Mouse (Mus musculus) neural tube, embryonic 15.5 days (tissue): ENCODE results near the gene Synpo2l. TPM values are rescaled to one million over a fixed set of nuclear protein-coding genes. Genes with fewer than 3 reads are reported as not detected.

Experiments
- ATAC-seq: fragments of 200-750 bp; cut with Nextera tagmentation; 2 replicates; pipeline ENCODE4 v1.8.0; 2017; ENCODE audit warnings: mild to moderate bottlenecking, moderate TSS enrichment, moderate library complexity; ENCODE audit not compliant: low FRiP score
- H3K27ac ChIP-seq: fragments of 300-500 bp; sonication (generic); replicated peaks from 2 replicates; pipeline ENCODE4 v1.5.1; 2015; ENCODE audit warnings: mild to moderate bottlenecking, inconsistent platforms
- H3K27me3 ChIP-seq: fragments of 300-500 bp; sonication (generic); replicated peaks from 2 replicates; pipeline ENCODE4 v1.6.1; 2015; ENCODE audit warnings: inconsistent platforms
- H3K36me3 ChIP-seq: fragments of 300-500 bp; sonication (generic); 2 replicates; pipeline ENCODE4 v1.6.1; 2015; ENCODE audit warnings: inconsistent platforms
- H3K4me1 ChIP-seq: fragments of 300-500 bp; sonication (generic); 2 replicates; pipeline ENCODE4 v1.6.1; 2015; ENCODE audit warnings: inconsistent platforms
- H3K4me2 ChIP-seq: fragments of 300-500 bp; sonication (generic); 2 replicates; pipeline ENCODE4 v1.6.1; 2015; ENCODE audit warnings: inconsistent platforms, mild to moderate bottlenecking, moderate library complexity
- H3K4me3 ChIP-seq: fragments of 300-500 bp; sonication (generic); replicated peaks from 2 replicates; pipeline ENCODE4 v1.5.1; 2015; ENCODE audit warnings: mild to moderate bottlenecking, inconsistent platforms
- H3K9ac ChIP-seq: fragments of 300-500 bp; sonication (generic); replicated peaks from 2 replicates; pipeline ENCODE4 v1.6.1; 2015; ENCODE audit warnings: mild to moderate bottlenecking, inconsistent platforms
- H3K9me3 ChIP-seq: fragments of 300-500 bp; sonication (generic); replicated peaks from 2 replicates; pipeline ENCODE4 v1.6.1; 2016; ENCODE audit warnings: inconsistent platforms
- WGBS: fragments of 180-500 bp; shearing (Covaris S2); methylation state at CpG from one replicate; pipeline ENCODE4 v1.1.7; 2015; ENCODE audit warnings: mixed read lengths; 5-methylcytosine and 5-hydroxymethylcytosine counted together
- polyA plus RNA-seq: library from polyadenylated mRNA; unstranded; fragments of >200 nt; fragmentation: Nextera tagmentation; extraction: Ambion mirVana; gene quantifications from 2 replicates; pipeline ENCODE4 v1.2.1, GENCODE M21; 2015

The Synpo2l gene
- polyA plus RNA-seq, 1 experiment from 2014 or later = 2.4 TPM

DNA sequence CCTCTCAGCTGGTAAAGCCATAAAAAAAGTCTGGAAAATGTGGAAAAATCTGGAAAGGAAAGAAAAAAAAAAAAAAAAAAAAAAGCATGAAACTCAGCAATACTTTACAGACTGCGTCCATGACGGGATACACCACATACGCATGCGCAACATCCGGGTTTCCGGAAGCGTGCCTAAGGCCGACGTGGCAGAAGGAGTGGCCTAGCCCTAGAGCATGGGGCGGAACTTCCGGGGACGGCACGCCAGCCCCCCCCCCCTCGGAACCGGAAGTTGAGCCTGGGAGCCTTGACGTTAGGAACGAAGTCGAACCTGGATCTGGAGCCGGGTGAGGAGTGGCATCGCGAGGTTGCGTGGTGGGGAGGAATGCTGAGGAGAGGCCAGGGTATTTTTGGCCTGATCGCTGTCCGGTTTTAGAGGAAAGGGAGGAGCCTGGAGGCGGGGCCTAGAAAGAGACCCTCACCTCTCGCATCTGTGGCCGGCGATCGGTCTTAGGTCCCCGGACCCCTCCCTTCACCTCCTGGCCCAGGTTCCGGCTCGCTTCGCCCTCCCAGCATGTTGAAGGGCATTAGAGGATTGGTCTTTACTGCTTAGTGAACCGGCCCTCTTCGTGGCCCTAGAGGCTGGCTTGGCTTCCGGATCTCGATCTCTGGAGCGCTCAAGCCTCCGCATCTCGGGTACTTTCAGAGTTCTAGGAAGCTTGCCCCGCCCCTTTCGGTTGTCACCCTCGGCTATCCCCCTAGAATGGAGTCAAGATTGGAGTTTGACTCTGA, 6.1 kb upstream of the Synpo2l start, which contains the start of gene Sec24c:
Sec24c (plus strand) TSS at position 245 of the 770 bp plus-strand sequence.
- H3K9ac ChIP-seq = peak within 1 kb of the TSS; percentile 93
- H3K4me1 ChIP-seq = peaks cover 28% of the 10 kb centered on the region
- H3K27me3 ChIP-seq = peaks cover 11% of the 10 kb centered on the region
- peak within 1 kb of the TSS; percentile 91 for H3K4me3 ChIP-seq
- peak within 1 kb of the TSS; percentile 91 for H3K27ac ChIP-seq
- ATAC-seq = peak; percentile 97
- WGBS = 0% methylated on average over 43 of the region's 43 CpGs
- no peaks in the 10 kb centered on the region for H3K9me3 ChIP-seq
- peak within 1 kb of the TSS; percentile 87 for H3K4me2 ChIP-seq
- H3K36me3 ChIP-seq = peaks cover 34% of the 10 kb centered on the region

DNA sequence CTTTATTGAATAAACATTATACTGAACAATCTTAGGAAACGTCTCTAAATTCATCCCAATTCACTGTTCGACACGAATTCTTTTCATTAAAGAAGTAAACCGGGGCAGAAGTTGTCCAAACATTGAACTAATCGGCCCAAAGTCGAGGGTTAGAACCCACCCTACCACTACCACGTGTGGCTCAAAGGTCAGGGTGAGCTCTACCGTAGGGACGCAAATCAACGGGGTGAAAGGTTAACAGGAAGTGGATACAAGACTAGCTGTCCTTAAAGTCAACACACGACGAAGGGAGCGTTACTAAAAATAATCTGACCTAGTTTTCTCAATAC, 5.5 kb upstream of the Synpo2l start:
- H3K4me2 ChIP-seq = peak overlapping the region; percentile 87

DNA sequence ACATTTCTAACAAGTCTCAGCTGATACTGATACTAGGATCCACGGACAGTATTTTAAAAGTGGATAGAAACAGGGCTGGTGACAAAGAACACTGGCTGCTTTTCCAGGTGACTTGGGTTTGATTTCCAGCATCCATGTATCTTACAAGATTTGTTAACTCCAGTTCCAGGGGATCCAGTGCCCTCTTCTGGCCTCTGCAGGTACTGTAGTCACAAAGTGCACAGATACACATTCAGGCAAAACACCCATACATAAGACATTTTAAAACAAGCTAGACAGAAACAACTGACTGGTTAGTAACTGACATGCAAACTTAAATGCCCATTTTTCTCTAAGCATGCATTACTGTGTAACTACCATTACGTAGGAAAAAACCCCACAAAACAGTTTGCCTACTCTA, 4.8 kb upstream of the Synpo2l start:
- WGBS = 93% methylated on average over 2 of the region's 2 CpGs
- Histone ChIP-seq H3K4me3 (no peak overlapping the region), H3K36me3 (peaks cover 22% of the 10 kb centered on the region), H3K4me1 (peaks cover 28% of the 10 kb centered on the region), H3K9ac (no peak overlapping the region), H3K4me2 (peak overlapping the region; percentile 87), H3K27ac (no peak overlapping the region), H3K27me3 (peaks cover 18% of the 10 kb centered on the region), H3K9me3 (no peaks in the 10 kb centered on the region)
- ATAC-seq = no peak

More for the DNA sequence above, 5.5 kb upstream of the Synpo2l start:
- Histone ChIP-seq H3K9me3 (no peaks in the 10 kb centered on the region), H3K36me3 (peaks cover 29% of the 10 kb centered on the region), H3K27me3 (peaks cover 16% of the 10 kb centered on the region), H3K4me1 (peaks cover 28% of the 10 kb centered on the region), H3K9ac (peak overlapping the region; percentile 47), H3K4me3 (peak overlapping the region; percentile 91), H3K27ac (peak overlapping the region; percentile 91)
- 12% methylated on average over 13 of the region's 13 CpGs for WGBS
- ATAC-seq = peak; percentile 84

DNA sequence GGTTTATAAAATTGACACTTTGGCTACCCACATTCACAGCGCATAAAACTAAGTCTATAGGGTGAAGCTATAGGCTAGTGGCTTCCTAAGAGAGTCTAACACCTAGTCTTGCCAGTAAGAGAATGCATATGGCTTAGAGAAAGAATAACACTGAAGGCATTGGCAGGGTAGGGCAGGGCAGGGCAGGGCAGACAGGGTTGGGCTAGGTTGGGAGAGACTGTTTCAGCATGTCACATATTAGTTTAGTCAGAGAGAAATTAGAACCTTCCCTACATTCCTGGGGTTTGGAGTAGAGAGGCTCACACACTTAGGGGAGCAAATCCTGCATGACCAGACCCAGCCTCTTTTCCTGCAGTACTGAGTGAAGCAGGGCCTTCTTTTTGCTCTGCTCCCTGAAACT, 685 bp downstream of the Synpo2l start:
- H3K27ac ChIP-seq = no peak overlapping the region
- H3K27me3 ChIP-seq = peaks cover 23% of the 10 kb centered on the region

DNA sequence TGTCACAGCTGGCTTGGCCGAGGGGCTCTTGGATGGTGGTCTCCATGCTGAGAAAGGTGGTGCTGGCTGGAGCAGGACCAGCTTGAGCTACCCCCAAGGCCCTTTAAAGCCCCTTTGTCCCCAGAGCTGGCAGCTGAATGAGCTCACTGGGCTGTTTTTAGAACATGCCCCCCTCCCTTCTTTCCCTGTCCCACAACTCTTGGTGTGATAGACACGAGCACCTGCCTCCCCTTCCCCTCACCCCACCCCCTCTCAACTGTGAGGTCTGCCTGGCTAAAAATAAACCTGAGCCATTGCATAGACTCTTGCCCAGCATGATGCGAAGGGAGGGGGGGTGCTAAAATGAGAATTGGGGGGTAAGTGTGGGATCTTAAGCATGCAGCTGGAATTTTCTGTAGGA, 3.7 kb downstream of the Synpo2l start:
- no peak for ATAC-seq
- Histone ChIP-seq H3K36me3 (no peaks in the 10 kb centered on the region), H3K27ac (no peak overlapping the region), H3K9me3 (no peaks in the 10 kb centered on the region), H3K4me2 (no peak overlapping the region), H3K27me3 (peaks cover 14% of the 10 kb centered on the region), H3K9ac (no peak overlapping the region), H3K4me1 (peaks cover 20% of the 10 kb centered on the region), H3K4me3 (no peak overlapping the region)
- WGBS = 56% methylated on average over 3 of the region's 3 CpGs

More for the DNA sequence above, 685 bp downstream of the Synpo2l start:
- no peak for ATAC-seq
- Histone ChIP-seq H3K9ac (no peak overlapping the region), H3K4me1 (peaks cover 4% of the 10 kb centered on the region), H3K36me3 (no peaks in the 10 kb centered on the region), H3K4me2 (no peak overlapping the region), H3K4me3 (no peak overlapping the region), H3K9me3 (no peaks in the 10 kb centered on the region)
- 75% methylated on average over 1 of the region's 1 CpGs for WGBS

DNA sequence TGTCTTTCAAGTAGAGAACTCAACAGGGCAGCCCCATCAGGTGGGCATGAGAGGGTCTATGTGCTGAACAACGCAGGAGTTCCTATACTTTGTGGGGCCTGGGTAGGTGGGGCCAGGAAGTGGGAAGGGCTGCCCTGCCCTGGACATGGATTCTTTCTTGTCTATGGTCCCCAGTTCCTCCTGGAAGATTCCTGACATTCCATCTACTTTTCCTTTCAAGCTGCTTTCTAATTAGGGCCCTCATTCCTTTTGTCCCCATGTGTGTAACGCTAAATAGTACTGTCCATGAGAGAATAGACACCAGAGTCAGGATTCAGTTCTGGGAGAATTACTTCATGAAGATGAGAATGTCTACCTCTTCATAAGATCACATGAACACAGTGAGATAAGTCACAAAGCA, 4.6 kb downstream of the Synpo2l start:
- Histone ChIP-seq H3K9me3 (no peaks in the 10 kb centered on the region), H3K9ac (no peak overlapping the region), H3K4me1 (peaks cover 20% of the 10 kb centered on the region), H3K4me2 (no peak overlapping the region), H3K27me3 (peaks cover 7% of the 10 kb centered on the region; the same call in 1 of the 2 replicates), H3K4me3 (no peak overlapping the region), H3K27ac (no peak overlapping the region), H3K36me3 (no peaks in the 10 kb centered on the region)
- 73% methylated on average over 2 of the region's 2 CpGs for WGBS
- no peak for ATAC-seq

DNA sequence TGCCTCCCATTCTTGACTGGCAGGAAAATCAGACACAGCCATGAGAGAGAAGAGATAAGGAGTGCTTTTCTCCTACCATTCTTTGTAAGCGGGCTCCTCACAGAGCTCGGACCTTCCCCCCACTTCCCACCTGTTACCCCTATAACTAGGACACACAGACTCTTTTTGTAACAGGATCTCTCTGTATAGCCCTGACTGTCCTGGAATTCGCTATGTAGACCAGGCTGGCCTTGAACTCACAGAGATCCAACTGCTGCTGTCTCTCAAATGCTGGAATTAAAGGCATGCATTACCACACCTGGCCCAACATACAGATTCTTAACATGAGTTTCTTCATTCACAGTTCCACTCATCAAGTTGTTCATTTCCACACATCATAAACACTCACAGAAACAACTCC, 5.4 kb downstream of the Synpo2l start:
- Histone ChIP-seq H3K27ac (peak overlapping the region; percentile 90; the same call in 1 of the 2 replicates), H3K9ac (peak overlapping the region; percentile 73; the same call in 1 of the 2 replicates), H3K4me2 (peak overlapping the region; percentile 92; the same call in 1 of the 2 replicates), H3K27me3 (peaks cover 5% of the 10 kb centered on the region; the same call in 1 of the 2 replicates), H3K4me1 (peaks cover 20% of the 10 kb centered on the region), H3K4me3 (peak overlapping the region; percentile 62; the same call in 1 of the 2 replicates), H3K9me3 (no peaks in the 10 kb centered on the region), H3K36me3 (no peaks in the 10 kb centered on the region)
- 90% methylated on average over 3 of the region's 3 CpGs for WGBS
- no peak for ATAC-seq

DNA sequence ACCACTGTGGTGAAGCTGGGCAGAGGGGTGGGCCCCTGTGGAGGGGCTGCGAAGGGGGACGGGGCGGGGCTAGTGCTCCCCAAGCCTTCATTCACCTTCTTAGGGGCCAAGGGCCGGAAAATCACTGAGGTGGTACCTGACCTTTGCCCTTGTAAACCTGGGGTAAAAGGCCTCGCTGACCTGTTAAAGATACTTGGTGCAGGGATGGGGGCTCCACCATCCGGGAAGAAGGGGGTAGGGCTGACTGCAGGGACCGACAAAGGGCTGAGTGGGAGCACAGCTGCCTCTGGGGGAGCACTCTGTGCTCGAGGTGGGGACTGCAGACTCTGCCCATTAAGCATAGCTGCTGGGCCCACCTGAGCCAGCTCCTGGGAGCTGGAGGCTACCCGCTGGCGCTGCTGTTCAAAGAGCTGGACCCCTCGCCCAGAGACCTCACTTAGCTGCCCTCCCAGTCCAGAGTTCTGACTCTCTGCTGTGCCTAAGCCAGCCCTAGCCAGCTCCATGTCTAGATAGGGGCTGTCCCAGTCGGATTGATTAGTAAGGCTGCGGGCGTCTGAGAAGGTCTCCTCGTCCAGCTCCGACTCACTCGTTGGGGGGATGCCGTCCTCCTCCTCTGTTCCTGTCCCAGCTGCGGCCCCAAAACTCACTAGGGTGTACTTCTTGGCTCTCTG, 6.4 kb downstream of the Synpo2l start:
- H3K4me3 ChIP-seq = peak overlapping the region; percentile 62
- H3K27me3 ChIP-seq = peaks cover 5% of the 10 kb centered on the region; the same call in 1 of the 2 replicates
- H3K9me3 ChIP-seq = no peaks in the 10 kb centered on the region
- peak overlapping the region; percentile 92 for H3K4me2 ChIP-seq
- ATAC-seq = peak; percentile 45; the same call in 1 of the 2 replicates
- H3K27ac ChIP-seq = peak overlapping the region; percentile 90
- 11% methylated on average over 19 of the region's 19 CpGs for WGBS
- H3K9ac ChIP-seq = peak overlapping the region; percentile 73
- peaks cover 20% of the 10 kb centered on the region for H3K4me1 ChIP-seq
- H3K36me3 ChIP-seq = no peaks in the 10 kb centered on the region

DNA sequence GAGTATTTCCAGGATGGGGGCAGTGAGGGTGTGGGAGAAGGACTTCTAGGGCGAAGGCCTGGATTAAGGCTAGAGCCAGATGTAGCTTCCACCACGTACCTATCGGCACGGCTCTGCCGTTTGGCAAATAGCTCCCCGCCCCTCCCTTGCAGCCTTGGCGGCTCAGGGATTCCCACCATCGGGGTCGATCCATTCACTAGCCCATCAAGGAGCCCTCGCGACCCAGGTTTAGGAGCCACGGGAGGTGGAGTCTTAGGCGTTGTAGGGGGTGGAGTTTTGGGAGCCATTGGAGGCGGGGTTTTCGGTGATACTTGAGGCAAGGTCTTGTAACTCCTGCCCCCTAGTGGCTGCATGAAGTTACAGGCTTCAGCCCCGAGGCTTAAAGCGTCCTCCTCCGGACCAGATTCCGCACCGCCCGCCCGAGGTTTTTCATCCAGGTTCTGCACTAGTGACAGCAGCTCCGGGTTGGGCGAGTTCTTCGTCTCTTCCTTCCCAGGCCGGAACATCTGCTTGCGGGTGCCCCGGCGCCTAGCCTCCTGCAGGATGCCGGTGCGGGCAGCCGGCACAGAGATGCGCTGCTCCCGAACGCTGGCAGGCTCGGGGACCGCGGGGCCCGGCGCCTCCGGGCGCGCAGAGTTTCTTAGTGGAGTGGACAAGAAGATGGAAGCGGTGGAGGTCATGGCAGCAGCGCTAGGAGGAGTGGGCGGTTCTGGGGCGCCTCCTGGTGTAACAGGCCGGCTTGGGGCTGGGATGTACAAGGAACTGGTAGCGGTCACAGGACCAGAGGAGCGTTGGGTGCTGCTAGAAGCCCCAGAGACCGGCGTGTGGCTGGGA, 7.1 kb downstream of the Synpo2l start:
- WGBS = under 1% methylated on average over 52 of the region's 52 CpGs
- peak; percentile 91 for ATAC-seq
- Histone ChIP-seq H3K9ac (peak overlapping the region; percentile 73), H3K27ac (peak overlapping the region; percentile 90), H3K4me1 (peaks cover 20% of the 10 kb centered on the region), H3K27me3 (peaks cover 5% of the 10 kb centered on the region; the same call in 1 of the 2 replicates), H3K4me3 (peak overlapping the region; percentile 62), H3K4me2 (peak overlapping the region; percentile 92), H3K36me3 (no peaks in the 10 kb centered on the region), H3K9me3 (no peaks in the 10 kb centered on the region)

DNA sequence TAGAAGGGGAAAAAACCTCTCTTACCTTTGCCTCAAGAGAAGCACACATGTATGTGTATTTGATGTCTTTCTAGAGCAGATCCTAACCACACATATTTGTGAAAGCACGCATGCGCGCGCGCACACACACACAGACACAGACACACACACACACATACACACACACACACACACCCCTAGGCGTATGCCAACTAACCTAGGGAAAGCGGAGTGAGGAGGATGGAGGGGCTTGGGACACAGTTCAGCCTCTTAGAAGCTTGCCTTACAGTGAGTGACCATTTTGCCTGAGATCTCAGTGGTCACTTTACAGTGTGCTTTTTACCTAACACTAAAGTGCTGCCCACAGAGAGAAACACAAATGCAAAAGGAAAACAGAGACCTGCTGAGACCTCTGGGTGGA, 8.5 kb downstream of the Synpo2l start:
- 97% methylated on average over 7 of the region's 7 CpGs for WGBS
- Histone ChIP-seq H3K4me1 (peaks cover 20% of the 10 kb centered on the region), H3K9ac (no peak overlapping the region)

DNA sequence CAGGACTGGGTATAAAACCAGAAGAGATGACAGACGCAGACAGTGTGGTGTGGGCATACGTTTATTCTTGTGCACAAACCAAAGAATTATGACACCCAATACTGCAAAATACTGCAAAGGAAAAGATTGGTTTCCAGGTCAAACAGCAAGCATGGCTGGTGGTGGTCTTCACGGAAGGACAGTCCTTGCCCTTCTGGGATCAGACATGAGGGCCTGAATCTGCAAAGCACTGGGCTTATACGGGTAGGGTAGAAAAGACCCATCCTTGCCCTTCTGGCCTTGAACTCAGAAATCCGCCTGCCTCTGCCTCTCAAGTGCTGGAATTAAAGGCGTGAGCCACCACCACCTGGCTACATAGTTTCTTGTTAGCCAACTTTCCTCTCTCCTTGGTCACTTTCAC, 9.3 kb downstream of the Synpo2l start:
- no peak overlapping the region for H3K9ac ChIP-seq
- no peaks in the 10 kb centered on the region for H3K36me3 ChIP-seq
- 86% methylated on average over 6 of the region's 6 CpGs for WGBS
- ATAC-seq = no peak
- no peaks in the 10 kb centered on the region for H3K9me3 ChIP-seq
- peaks cover 20% of the 10 kb centered on the region for H3K4me1 ChIP-seq
- H3K4me2 ChIP-seq = no peak overlapping the region
- H3K4me3 ChIP-seq = no peak overlapping the region
- H3K27ac ChIP-seq = no peak overlapping the region
- H3K27me3 ChIP-seq = no peaks in the 10 kb centered on the region

More for the DNA sequence above, 8.5 kb downstream of the Synpo2l start:
- Histone ChIP-seq H3K27ac (no peak overlapping the region), H3K27me3 (peaks cover 5% of the 10 kb centered on the region; the same call in 1 of the 2 replicates), H3K4me2 (no peak overlapping the region), H3K36me3 (no peaks in the 10 kb centered on the region), H3K9me3 (no peaks in the 10 kb centered on the region), H3K4me3 (no peak overlapping the region)
- ATAC-seq = no peak
